Comparison of ENCODE assay signal across 8 mouse cellular contexts in the genomic region with DNA sequence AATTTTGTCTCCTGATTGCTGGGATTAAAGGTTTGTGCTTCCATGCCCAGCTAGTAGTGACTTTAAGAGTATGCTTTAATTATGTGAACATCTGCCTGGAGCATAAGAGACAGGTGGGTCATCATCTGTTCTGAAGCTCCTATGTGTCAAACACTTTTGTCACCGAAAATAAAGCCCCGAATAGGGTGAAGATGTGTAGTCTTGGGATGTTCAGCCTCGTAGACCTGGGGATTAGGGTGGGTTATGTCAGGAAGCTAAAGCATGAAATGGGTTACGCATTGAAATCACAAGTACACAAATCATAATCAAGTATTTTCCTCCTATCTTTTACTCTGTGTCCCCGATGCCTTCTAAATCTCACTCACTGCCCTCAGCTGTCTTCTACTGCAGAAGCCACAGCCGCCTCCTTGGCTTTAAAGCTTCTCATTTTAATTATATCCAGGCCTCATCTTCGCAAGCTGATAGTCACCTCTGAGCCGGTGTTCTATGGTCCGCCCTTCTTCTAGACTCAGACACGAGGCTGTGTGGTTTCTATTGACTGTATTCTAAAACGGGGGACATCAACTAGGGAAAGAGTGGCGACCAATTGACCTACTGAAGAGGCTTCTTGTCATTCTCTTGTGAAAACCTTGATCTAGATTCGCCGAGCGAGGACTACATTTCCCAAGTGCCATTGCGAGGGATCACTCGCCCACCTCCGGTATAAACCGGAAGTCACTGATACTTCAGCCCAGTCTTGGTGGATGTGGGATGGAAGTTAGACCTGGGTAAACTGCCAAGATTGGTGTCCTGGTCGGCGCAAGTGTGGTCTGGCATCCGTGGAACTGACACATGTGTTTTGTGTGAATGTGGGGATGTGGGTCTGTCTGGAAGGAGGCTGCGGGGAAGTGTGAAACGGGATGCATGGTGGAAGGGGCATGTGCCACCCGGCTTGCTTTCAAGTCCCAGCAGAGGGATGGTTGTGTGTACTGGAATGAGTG. TPM values are rescaled to one million over a fixed set of nuclear protein-coding genes. Genes with fewer than 3 reads are reported as not detected.
DNase-seq lines count a peak whose midpoint lies in the region; ATAC-seq and TF ChIP-seq lines count a peak whose summit lies in the region.

A gene (plus strand): TSS at position 720 of the 980 bp plus-strand sequence.

- H3K27ac ChIP-seq in bone marrow macrophage, adult 2 months (ENCODE audit: insufficient read depth, low read depth, low read length) = no peak within 1 kb of the TSS
- H3K27ac ChIP-seq in embryonic fibroblast, embryonic 13.5 days (ENCODE audit: insufficient read depth, low read length) = no peak within 1 kb of the TSS
- no peak within 1 kb of the TSS for H3K27ac ChIP-seq in heart, embryonic 14.5 days (replicated peaks in 1 of 2; ENCODE audit: control insufficient read depth in 1 of 2, insufficient read depth in 1 of 2, low read depth in 2 of 2, low read length in 2 of 2)
- no peak within 1 kb of the TSS for H3K27ac ChIP-seq in liver, adult 2 months (replicated peaks; ENCODE audit: insufficient read depth, low read depth, low read length)
- peak within 1 kb of the TSS; percentile 57 for H3K27ac ChIP-seq in midbrain, postnatal 0 days (ENCODE audit: low read depth, low read length)

- H3K9ac ChIP-seq in heart, embryonic 14.5 days (ENCODE audit: low read length) = peak within 1 kb of the TSS; percentile 62
- H3K9ac ChIP-seq in liver, adult 2 months (ENCODE audit: low read depth, low read length) = no peak within 1 kb of the TSS
- peak within 1 kb of the TSS; percentile 59; the same call in 1 of the 2 replicates for H3K9ac ChIP-seq in midbrain, postnatal 0 days (replicated peaks; ENCODE audit: low read length, poor library complexity, severe bottlenecking)

- ATAC-seq in heart, embryonic 14.5 days (ENCODE audit: insufficient number of reproducible peaks, insufficient read depth, low FRiP score, low read depth) = peak; percentile 66; the same call in 1 of the 2 replicates
- ATAC-seq in midbrain, postnatal 0 days (ENCODE audit: low FRiP score) = peak; percentile 92

- H3K79me2 ChIP-seq in liver, adult 2 months (ENCODE audit: control insufficient read depth, insufficient read depth, low read length) = no peaks in the 10 kb centered on the region

- 25% methylated on average over 25 of the region's 25 CpGs for WGBS in heart, embryonic 14.5 days
- 27% methylated on average over 25 of the region's 25 CpGs for WGBS in liver, adult 2 months
- 25% methylated on average over 25 of the region's 25 CpGs for WGBS in midbrain, postnatal 0 days

- peak within 1 kb of the TSS; percentile 70 for H3K4me3 ChIP-seq in bone marrow macrophage, adult 2 months (ENCODE audit: insufficient read depth, low read length)
- peak within 1 kb of the TSS; percentile 41 for H3K4me3 ChIP-seq in embryonic fibroblast, embryonic 13.5 days (ENCODE audit: insufficient read depth, low read length)
- peak within 1 kb of the TSS; percentile 54 to 61 for H3K4me3 ChIP-seq in heart, embryonic 14.5 days (ENCODE audit: control insufficient read depth in 1 of 2, insufficient read depth in 1 of 2, low read depth in 1 of 2, low read length in 2 of 2)
- peak within 1 kb of the TSS; percentile 24; the same call in 1 of the 2 replicates for H3K4me3 ChIP-seq in liver, adult 2 months (ENCODE audit: insufficient read depth, low read depth, low read length)
- H3K4me3 ChIP-seq in midbrain, postnatal 0 days (ENCODE audit: low read depth, low read length) = peak within 1 kb of the TSS; percentile 45

- no peak for TF ChIP-seq CTCF in bone marrow macrophage, adult 2 months (IDR thresholded peaks at IDR 0.05; ENCODE audit: low read depth, low read length)
- no peak for TF ChIP-seq CTCF in embryonic fibroblast, embryonic 13.5 days (IDR thresholded peaks at IDR 0.05; ENCODE audit: borderline replicate concordance, insufficient read depth, low read length)
- no peak for TF ChIP-seq CTCF in liver, adult 2 months (IDR thresholded peaks at IDR 0.05; ENCODE audit: low read depth, low read length)
- no peak for TF ChIP-seq CTCF in midbrain, postnatal 0 days (IDR thresholded peaks at IDR 0.05)

- no peaks in the 10 kb centered on the region for H3K27me3 ChIP-seq in heart, embryonic 14.5 days (ENCODE audit: control insufficient read depth, insufficient read depth, low read length)
- no peaks in the 10 kb centered on the region for H3K27me3 ChIP-seq in liver, adult 2 months (ENCODE audit: control insufficient read depth, insufficient read depth, low read length)
- H3K27me3 ChIP-seq in midbrain, postnatal 0 days (ENCODE audit: insufficient read depth, low read length) = no peaks in the 10 kb centered on the region

- no peak for TF ChIP-seq POLR2A in bone marrow macrophage, adult 2 months (IDR thresholded peaks at IDR 0.05; ENCODE audit: borderline replicate concordance, low read depth, low read length)
- peak; percentile 81 for TF ChIP-seq POLR2A in embryonic fibroblast, embryonic 13.5 days (IDR thresholded peaks at IDR 0.05; ENCODE audit: low read depth, low read length)
- TF ChIP-seq POLR2A in liver, adult 2 months (IDR thresholded peaks at IDR 0.05; ENCODE audit: extremely low read depth, insufficient read depth, low read length) = no peak

- H3K36me3 ChIP-seq in heart, embryonic 14.5 days (ENCODE audit: control insufficient read depth, insufficient read depth, low read length) = peaks cover 25% of the 10 kb centered on the region
- H3K36me3 ChIP-seq in liver, adult 2 months (ENCODE audit: control insufficient read depth, insufficient read depth, low read length) = peaks cover 6% of the 10 kb centered on the region; the same call in 1 of the 2 replicates
- H3K36me3 ChIP-seq in midbrain, postnatal 0 days (ENCODE audit: insufficient read depth, low read length) = peaks cover 17% of the 10 kb centered on the region; the same call in 1 of the 2 replicates

- peak within 1 kb of the TSS; percentile 74 for H3K4me2 ChIP-seq in heart, embryonic 14.5 days (ENCODE audit: low read length)
- peak within 1 kb of the TSS; percentile 75 for H3K4me2 ChIP-seq in midbrain, postnatal 0 days (ENCODE audit: low read depth, low read length, poor library complexity, severe bottlenecking)

- H3K9me3 ChIP-seq in heart, embryonic 14.5 days (ENCODE audit: control insufficient read depth, low read length) = no peaks in the 10 kb centered on the region
- H3K9me3 ChIP-seq in midbrain, postnatal 0 days (ENCODE audit: low read length) = no peaks in the 10 kb centered on the region

- DNase-seq in CD4-positive, CD25-positive, alpha-beta regulatory T cell, adult 2 months (ENCODE audit: low read depth, low spot score) = peak; percentile 74
- peak; percentile 66 for DNase-seq in kidney, postnatal 10 days
- no peak for DNase-seq in liver, adult 2 months (ENCODE audit: extremely low read depth, low read depth, low spot score)
- peak; percentile 80 for DNase-seq in midbrain, postnatal 0 days (ENCODE audit: low spot score)
- peak; percentile 32 to 43 for DNase-seq in spleen, postnatal 36 days (ENCODE audit: low spot score in 2 of 2)

- peaks cover 3% of the 10 kb centered on the region; the same call in 1 of the 2 replicates for H3K4me1 ChIP-seq in bone marrow macrophage, adult 2 months (ENCODE audit: control insufficient read depth, insufficient read depth, low read length)
- H3K4me1 ChIP-seq in embryonic fibroblast, embryonic 13.5 days (ENCODE audit: control insufficient read depth, insufficient read depth, low read length) = no peaks in the 10 kb centered on the region
- H3K4me1 ChIP-seq in heart, embryonic 14.5 days (ENCODE audit: control insufficient read depth in 2 of 2, insufficient read depth in 2 of 2, low read length in 2 of 2) = peaks cover 2 to 4% of the 10 kb centered on the region in 2 experiments; a peak in 1 of 4 replicates
- H3K4me1 ChIP-seq in liver, adult 2 months (ENCODE audit: control insufficient read depth, insufficient read depth, low read length) = peaks cover 3% of the 10 kb centered on the region; the same call in 1 of the 2 replicates
- H3K4me1 ChIP-seq in midbrain, postnatal 0 days (ENCODE audit: insufficient read depth, low read length) = no peaks in the 10 kb centered on the region; the same call in 1 of the 2 replicates

RNA-seq across cellular contexts. Expression of the gene that starts here (rescaled TPM):
- 0.25 TPM in 1 of 2 replicates, not detected in the other for polyA plus RNA-seq in bone marrow macrophage, adult 2 months (2012; ENCODE audit: insufficient read depth, insufficient read length, missing spikeins)
- polyA plus RNA-seq in embryonic fibroblast, embryonic 13.5 days (2011; ENCODE audit: insufficient read length, low read depth, missing spikeins) = not detected in 2 replicates
- polyA plus RNA-seq in heart, embryonic 14.5 days (2014; fragmentation: Nextera tagmentation; extraction: Ambion mirVana) = 0.74 TPM in 1 of 2 replicates, not detected in the other
- total RNA-seq in liver, adult 2 months (2014; rRNA removed) = not detected in 2 replicates
- polyA plus RNA-seq in liver, adult 2 months (2012; rRNA removed) = not detected in 2 replicates
- 19.6 and 21.8 TPM in 2 replicates for total RNA-seq in midbrain, postnatal 0 days (2014; rRNA removed)
- 6.3 and 7.4 TPM in 2 replicates for polyA plus RNA-seq in midbrain, postnatal 0 days (2015; fragmentation: Nextera tagmentation; extraction: Ambion mirVana)

Comparison
In these comparisons a context has a peak if more than half of its experiments do, and no peak if none do; other contexts are left out.
1. RNA of the gene that starts here (total RNA-seq): 19.6 to 21.8 TPM in midbrain, postnatal 0 days; not detected in liver, adult 2 months; every median in the first group is over 10 times any median in the second.
2. Peak in ATAC-seq, H3K4me3 ChIP-seq, H3K9ac ChIP-seq and H3K4me2 ChIP-seq in heart, embryonic 14.5 days; RNA of the gene not detected or under 1 TPM.
3. Peak in every context shown above with its lines, with median percentiles within 50 percentile points of each other: H3K4me3 ChIP-seq.